Mouse (Mus musculus) erythroid progenitor cell, adult 5-6 weeks (primary cell): Measurements from ENCODE around the gene Naa80. TPM values are rescaled to one million over a fixed set of nuclear protein-coding genes. Genes with fewer than 3 reads are reported as not detected.
A peak's percentile ranks its signal among the peaks of the same experiment; 100 is the strongest.
"Not testable (repeated sequence)": the region's sequence is repeated elsewhere in the genome, so short reads cannot be mapped to it uniquely, and the experiment has no call there.

Experiments used
- ATAC-seq: replicated peaks from 2 replicates; pipeline ENCODE4 v1.8.0; 2016; ENCODE audit warnings: moderate number of reproducible peaks, mild to moderate bottlenecking, moderate TSS enrichment, inconsistent platforms; ENCODE audit not compliant: poor library complexity, low FRiP score, severe bottlenecking
- total RNA-seq, 2 experiments: library from RNA; stranded (forward) in 1 of 2; stranded (reverse) in 1 of 2; fragments of 150-400 nt in 1 of 2; fragments of 186-747, 209-891 nt in 1 of 2; gene quantifications; 2 replicates each; pipeline versions ENCODE4 v1.2.3 to v1.2.4; 2015 to 2017; ENCODE audit warnings: low replicate concordance in 2 of 2

The Naa80 gene
- total RNA-seq, 2 experiments from 2014 or later, result 15.5 to 17.7 TPM

DNA sequence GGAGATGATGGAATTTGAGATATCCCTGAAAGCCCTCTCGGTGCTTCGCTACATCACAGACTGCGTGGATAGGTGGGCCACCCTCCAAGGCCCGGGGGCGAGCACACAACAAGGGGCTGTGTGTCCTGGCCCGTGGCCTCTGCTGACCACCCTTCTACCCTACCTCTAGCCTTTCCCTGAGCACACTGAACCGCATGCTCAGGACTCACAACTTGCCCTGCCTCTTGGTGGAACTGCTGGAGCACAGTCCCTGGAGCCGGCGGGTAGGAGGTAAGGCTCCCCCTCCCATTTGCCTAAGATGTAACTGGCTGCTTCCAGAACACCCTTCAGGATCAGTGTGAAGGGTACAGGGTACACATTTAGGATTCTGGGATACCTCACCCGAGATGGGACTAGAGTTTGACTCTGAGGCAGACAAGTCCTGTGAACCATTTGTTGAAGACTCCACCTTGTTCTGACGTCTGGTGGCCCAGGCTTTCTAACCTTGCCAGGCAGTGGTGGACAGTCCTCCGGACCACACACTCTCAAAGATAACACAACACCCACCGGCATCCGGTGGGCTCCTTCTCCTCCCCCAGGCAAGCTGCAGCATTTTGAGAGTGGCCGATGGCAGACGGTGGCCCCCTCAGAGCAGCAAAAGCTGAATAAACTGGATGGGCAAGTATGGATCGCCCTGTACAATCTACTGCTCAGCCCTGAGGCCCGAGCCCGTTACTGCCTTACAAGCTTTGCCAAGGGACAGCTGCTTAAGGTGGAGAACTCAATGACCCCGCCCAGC lies 29.2 kb upstream of the Naa80 start:
- no peak for ATAC-seq

DNA sequence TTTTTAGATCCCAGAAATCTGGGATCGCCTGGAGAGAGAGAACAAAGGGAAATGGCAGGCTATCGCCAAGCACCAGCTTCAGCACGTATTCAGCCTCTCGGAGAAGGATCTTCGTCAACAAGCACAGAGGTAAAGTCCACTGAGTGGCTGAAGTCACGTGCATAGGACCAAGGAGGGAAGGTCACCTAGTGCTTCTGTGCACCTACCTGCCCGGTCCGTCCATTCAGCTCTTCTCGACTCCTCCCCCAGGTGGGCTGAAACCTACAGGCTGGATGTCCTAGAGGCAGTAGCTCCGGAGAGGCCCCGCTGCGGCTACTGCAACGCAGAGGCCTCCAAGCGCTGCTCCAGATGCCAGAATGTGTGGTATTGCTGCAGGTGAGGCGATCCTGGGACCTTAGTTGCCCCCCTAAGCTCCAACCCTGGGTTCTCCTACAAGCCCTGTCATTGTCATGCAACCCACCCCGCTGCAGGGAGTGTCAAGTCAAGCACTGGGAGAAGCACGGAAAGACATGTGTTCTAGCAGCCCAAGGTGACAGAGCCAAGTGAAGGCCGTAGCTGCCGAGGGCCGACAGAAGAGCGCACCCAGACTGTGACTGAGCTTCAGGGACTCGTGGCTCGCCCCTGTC lies 28.1 kb upstream of the Naa80 start:
- ATAC-seq, result no peak

DNA sequence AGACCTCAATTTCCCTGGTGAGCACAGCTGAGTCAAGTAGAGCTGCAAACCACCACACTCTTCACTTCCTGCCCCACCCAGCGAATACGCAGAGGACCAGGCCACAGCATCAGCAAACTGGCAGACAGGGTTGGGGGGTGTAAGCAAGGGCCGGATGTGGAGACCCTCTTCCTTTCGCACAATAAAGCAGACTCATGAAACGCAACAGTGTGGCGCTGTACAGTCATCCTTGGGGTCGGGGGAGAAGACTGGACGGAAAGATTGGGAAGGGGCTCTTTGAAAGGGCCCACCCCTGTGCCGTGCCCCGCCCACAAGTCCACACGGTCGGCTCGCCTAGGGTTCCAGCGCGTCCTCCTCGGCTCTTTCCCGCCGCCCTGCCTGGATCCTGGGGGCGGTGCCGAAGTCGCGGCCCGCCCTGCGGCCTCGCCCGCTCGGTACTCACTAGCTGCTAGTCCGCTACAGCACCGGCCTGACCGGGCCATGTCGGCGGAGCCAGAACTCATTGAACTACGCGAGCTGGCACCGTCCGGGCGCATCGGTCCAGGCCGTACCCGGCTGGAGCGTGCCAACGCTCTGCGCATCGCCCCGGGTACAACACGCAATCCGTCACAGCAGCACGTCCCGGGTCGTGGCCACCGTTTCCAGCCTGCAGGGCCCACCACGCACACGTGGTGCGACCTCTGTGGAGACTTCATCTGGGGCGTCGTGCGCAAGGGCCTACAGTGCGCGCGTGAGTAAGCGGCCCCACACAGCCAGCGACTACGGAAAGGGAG lies 27.4 kb upstream of the Naa80 start, which contains the start of gene Rassf1:
Rassf1 (plus strand) TSS at position 439 of the 773 bp plus-strand sequence.
- ATAC-seq, result peak; percentile 53

DNA sequence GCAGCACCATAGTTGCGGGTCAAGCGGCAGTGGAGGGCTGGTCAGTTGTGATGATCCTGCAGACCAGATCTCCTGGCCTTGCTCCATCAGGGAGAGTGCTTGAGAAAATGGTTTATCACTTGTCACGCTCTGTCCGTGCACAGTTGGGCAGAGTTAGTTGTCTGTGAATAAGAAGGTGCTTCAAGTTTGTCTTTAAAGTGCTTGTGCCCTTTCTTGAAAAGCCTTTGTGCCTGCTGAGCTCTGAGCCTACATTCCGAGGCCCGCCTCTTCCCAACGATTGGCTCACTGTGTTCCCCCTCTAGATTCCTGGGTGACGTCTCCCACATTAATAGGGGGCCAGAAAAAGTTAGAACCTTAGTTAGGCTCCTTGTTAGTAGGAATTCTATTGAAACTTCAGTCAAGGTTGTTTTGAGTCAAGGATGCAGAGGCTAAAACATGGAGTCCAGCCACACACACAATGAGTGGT lies 26.8 kb upstream of the Naa80 start:
- no peak for ATAC-seq

DNA sequence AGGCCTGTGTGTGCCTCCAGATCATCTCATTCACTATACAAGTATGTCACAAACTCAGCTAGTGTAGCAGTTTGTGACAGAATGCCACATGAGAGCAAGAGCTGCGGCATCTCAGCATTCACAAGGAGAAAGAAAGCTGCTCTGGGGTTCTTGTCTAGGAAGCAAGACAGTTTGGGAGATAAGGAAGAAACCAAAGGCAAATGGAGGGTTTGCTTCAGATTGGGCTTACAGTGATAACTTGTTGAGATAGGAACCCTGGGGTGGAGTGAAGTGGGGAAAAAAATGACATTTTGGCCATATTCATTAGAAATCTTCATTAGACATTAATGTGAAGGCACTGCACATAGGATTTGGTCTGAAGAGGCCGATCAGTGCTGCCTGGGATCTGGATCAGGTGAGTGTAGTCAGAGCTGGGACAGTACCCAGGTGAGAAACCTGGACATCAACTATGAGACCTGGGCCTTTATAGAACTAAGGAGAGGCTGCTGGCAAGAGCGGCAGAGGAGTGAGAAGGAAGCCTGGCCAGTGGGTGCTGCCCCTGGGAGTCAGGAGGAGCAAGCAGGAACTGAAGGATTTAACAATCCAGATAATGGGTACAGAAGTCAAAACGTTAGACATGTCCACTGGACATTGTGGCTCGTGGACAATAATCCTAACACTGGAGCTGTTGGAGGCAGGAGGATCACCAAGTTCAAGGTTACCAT lies 25.8 kb upstream of the Naa80 start:
- no peak for ATAC-seq

DNA sequence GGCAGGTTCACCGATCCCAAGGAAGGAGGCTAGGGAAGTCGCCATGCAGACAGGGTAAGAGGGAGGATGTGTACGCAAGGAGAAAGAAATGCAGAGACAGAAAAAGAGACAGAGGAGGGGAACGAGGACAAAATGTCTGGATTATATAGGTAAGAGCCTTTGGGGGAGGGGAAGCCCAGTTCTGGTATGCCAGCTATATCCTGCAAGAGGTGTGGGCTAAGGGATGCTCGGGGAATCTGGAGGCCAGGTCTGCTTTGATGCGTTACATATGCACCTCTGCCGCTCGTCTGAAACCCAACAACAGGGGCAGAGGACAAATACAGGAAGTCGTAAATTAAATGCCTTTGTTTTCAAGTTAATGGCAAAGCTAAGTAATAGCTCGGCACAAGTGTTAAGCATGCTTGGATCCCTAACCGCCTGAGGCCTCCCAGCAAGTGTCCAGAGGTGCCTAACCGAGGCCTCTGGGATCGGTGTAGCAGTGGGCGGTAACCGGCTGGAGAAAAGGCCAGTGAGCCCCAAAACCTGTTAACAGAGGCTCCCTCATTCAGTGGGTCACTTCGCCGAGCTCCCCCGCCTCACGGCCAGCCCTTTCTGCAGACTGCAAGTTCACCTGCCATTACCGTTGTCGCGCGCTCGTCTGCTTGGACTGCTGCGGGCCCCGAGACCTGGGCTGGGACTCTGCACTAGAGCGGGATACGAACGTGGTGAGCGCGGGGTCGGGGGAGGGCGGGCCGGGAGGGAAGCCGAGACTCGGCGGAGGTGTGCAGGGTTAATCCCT lies 25.0 kb upstream of the Naa80 start:
- no peak for ATAC-seq

DNA sequence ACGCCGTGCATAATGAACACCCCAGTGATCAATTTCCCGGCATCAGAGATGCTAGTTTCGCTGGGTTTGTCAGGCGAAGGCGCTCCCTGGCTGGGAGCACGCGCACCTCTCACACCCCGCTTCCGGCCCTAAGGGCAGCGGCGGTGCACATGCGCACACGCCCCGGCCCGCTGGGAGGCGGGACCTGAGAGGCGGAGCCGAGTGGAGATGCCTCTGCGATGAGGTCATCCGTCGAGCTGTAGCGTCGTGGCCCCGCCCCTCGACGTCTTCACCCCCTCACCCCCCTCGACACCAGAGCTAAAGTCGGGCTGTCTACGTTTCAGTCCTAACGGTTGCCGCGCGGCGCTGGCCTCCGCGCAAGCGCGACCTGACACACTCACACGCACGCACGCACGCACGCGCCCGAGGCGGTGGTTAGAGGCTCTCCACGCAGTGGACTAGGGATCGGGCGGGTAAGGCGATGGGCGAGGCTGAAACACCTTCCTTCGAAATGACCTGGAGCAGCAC lies 24.3 kb upstream of the Naa80 start:
- peak; percentile 89 for ATAC-seq

DNA sequence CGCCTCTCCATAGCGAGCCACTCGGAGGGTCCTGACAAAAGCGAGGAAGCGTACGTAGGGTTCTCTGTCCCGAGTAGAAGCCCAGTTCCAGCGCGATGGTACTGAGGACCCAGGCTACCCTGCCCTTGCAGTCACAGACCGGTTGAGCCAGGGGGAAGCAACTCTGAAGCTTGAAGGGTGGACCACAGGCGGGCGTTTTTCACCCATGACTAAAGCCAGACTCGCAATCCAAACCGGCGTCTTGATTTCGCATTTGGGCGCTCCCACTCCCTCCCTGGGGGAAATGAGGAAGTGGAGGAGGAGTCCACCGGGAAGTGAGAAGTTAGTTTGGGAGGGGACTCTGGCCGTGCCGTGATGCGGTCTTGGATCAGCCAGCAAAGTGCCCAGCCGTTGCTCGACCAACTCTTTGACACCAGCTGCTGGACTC lies 23.6 kb upstream of the Naa80 start:
- ATAC-seq, result 0 out of 2 replicates have a peak, but pooled peaks have one; percentile 1

DNA sequence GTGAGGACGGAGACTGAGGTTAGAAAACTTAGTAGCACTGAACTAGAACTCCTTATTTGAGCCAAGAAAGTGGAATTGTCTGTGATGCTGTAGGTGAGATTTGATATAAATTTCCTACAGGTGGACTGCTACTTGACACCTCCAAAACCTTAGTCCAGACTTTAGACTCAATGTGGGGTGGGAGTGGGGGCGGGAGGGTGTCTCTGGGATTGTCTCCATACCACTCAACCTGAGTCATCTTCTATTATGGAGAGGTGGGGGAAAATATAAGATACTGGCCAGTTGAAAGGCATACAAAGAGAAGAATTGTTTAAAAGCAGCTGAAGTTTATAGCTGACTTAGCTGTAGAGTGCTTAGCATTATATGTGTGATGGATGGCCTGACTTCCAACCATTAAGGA lies 23.0 kb upstream of the Naa80 start:
- no peak for ATAC-seq

DNA sequence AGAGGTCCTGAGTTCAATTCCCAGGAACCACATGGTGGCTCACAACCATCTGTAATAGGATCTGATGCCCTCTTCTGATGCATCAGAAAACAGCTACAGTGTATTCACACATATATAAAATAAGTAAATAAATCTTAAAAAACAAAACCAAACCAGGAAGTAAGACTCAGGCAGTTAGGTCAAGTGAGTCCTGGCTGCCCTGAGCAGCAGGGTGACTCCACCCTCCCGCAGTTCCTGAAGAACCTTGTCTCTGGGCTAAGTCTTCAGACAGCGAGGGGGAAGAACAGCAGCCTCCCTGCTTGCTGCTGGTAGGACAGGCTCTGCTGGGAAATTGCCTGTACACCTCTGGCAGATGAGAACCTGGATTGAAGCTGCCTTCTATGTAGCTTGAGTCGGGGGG lies 22.3 kb upstream of the Naa80 start:
- ATAC-seq, result no peak

DNA sequence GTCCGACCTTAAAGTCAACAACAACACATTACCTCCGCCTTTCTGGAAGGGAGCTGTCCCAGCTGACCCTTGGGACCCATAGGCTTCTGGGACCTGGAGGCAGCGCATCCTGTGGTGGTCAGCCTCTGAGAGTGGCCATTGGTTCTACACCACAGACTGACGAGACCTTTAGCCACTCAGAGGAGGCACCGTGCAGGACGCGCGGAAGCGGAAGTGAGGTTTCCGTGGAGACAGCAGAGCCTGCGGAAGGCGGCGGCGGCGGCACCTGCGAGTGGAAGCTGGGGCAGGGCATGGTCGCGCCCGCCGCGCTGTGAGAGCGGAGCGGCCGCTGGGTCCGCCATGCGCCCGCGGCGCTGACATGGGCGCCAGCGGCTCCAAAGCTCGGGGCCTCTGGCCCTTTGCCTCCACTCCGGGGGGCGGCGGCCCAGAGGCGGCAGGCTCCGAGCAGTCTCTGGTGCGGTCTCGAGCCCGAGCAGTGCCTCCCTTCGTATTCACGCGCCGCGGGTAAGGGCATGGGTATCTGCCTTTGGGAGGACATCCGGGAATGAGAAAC lies 15.6 kb upstream of the Naa80 start, which contains the start of gene Tusc2:
Tusc2 (plus strand) TSS at position 227 of the 553 bp plus-strand sequence.
- peak; percentile 90 for ATAC-seq

DNA sequence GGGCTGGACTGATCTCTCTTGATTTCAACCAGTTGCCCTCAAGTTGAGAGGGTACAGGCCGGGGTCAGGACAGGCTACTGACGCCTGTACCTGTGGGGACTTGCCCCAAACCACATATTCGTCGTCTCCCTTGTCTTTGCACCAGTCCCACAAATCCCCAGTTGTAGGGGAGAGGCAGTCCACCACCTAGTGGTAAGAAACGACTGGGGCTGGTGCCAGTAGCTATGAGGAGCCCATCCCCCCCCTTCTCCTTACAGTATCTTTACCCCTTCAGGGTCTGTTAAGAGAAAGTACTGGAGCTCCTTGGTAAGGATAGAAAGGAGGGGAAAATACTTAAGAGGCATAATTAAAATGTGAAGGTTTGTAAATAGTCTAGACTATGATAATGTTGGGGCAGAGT lies 13.1 kb upstream of the Naa80 start:
- not testable (repeated sequence) for ATAC-seq

DNA sequence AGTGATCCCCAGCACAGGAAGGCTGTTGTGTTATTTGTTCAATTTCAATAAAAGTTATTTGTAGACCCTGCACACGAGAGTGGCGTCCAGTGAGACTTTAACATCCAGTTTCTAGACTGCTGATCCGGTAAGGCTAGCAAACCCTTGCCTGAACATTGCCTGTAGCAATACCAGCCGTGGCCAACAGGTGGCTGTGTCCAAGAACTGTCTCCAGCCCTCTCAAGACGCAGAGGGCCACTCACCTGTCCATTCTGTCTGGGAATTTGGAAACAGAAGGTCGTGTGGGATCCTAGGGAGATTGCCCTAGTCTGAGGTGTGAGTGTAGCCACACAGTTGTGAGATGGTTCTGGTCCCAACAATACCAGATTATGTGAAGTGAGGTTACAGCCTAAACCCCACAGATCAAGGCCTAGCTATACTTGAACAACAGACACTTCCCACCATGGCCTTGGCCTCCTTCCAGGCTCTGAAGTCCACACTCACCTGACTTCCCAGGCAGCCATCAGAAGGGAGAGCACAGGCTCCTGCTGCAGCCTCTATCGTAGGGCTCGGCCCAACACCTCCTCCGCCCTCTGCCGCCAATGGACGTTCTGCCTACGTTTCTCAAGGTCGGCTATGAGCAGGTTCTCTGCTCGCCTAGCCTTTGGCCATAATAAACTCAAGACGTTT lies 12.5 kb upstream of the Naa80 start:
- ATAC-seq, result 0 out of 2 replicates have a peak, but pooled peaks have one; percentile 36

DNA sequence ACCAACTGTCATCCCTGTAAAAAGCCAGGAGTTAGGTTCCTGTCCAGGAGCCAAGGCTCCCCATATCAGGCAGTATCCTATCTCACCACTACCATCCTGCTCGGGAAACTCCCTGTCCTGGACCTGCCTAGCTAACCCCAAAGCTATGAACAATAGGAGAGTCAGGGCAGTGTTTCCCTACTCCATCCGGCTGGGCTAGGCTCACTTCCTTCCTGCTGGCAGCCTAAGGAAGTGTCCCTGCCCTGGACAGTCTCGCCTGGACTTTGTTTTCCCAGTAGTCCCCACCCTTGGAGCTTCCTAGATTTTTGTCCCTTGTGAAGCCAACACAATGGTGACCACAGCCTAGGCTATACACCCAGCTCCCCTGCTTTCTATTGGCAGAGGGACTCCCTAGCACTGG lies 11.8 kb upstream of the Naa80 start:
- no peak for ATAC-seq

DNA sequence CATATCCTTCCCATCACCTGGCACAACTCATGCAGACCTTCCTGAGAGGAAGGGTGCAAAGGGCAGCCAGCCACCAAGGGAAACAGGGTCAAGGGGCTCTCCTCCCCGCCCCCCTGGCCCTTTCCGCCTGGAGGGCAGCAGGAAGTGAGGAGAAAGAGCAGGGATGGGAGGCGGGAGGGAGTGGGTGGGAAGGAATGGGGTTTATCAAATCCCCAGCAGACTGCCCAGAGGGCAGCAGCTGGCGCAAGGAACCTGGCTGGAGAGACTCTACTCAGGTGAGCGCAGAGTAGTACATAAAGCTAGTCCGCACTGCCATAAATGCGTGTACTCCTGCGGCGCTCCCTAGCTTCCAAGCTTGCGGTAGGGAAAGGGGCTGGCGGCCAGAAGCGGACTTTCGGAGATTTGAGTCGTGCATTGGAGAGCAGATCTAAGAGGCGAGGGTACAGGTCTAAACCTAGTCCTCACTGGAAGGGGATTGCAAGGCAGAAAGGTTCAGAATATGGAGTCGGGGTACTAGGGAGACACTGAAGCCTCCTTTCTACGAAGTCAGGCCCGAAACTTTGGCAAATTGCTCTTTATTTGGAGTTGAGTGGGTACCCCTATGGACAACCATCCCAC lies 10.9 kb upstream of the Naa80 start, which contains the start of gene Hyal2:
Hyal2 (plus strand) TSS at position 244 of the 618 bp plus-strand sequence.
- no peak for ATAC-seq

DNA sequence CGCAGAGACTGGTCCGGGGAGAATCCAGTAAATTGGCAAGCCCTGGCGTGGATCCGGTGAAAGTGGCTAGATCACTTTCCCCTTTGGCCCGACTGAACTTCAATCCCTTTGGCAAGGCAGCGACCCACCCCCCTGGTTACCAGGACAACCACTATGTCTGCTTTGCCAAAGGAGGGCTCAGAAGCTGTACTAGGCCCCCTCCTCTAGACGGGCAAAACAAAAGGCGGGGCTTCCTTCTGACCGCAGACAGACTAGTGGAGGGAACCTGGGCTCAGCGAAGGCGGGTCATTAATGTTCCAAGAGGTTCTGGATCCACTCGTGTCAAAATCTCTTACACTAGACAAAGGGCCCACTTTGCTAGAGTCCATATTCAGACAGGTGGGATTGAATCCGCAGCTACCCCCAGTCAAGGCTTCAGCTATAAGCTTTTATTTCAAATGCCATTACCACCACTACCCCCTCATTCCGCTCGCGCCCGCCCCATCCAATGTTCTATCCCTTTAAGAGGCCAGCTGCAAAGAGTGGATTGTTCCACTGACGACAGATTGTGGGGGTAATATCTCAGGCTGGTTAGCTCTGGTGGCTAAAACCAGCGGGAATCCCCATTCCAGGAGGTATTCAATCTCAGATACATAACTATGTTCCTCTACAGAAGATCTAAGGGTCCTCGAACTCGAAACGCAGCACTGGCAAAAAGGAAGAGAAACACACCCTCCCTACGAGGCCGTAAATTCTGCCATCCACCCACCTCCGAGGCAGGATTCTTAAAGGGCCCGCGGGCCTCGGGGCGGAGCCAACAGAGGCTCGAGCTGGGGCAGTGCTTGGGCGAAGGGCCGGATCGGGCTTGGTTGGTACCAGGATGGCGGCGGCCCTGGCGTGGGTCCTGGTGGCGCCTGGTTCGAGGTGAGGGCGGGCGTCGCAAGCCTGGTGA lies 10.1 kb upstream of the Naa80 start:
- peak; percentile 76 for ATAC-seq
